Mouse (Mus musculus) hindbrain, embryonic 10.5 days (tissue): ENCODE data around the gene Irak3. TPM values are rescaled to one million over a fixed set of nuclear protein-coding genes. Genes with fewer than 3 reads are reported as not detected.

Experiments
- DNase-seq: peaks from one replicate; pipeline ENCODE4 v3.0.0-alpha.2; 2017; ENCODE audit warnings: low spot score
- H3K27ac ChIP-seq: fragments of 300-500 bp; sonication (generic); 2 replicates; pipeline ENCODE4 v1.5.1; 2016; ENCODE audit warnings: mild to moderate bottlenecking, moderate library complexity
- H3K27me3 ChIP-seq: fragments of 300-500 bp; sonication (generic); 2 replicates; pipeline ENCODE4 v1.6.1; 2016; ENCODE audit warnings: mild to moderate bottlenecking; ENCODE audit not compliant: poor library complexity, insufficient read depth, severe bottlenecking
- H3K36me3 ChIP-seq: fragments of 300-500 bp; sonication (generic); 2 replicates; pipeline ENCODE4 v1.6.1; 2016; ENCODE audit warnings: mild to moderate bottlenecking, moderate library complexity
- H3K4me1 ChIP-seq: fragments of 300-500 bp; sonication (generic); replicated peaks from 2 replicates; pipeline ENCODE4 v1.6.1; 2016; ENCODE audit warnings: mild to moderate bottlenecking
- H3K4me3 ChIP-seq: fragments of 300-500 bp; sonication (generic); 2 replicates; pipeline ENCODE4 v1.5.1; 2016; ENCODE audit warnings: mild to moderate bottlenecking, moderate library complexity
- H3K9me3 ChIP-seq: fragments of 300-500 bp; sonication (generic); 2 replicates; pipeline ENCODE4 v1.6.1; 2016; ENCODE audit warnings: mild to moderate bottlenecking, moderate library complexity
- WGBS: fragments of 180-500 bp; shearing (Covaris S2); methylation state at CpG from one replicate; pipeline ENCODE4 v1.1.7; 2016; 5-methylcytosine and 5-hydroxymethylcytosine counted together
- polyA plus RNA-seq: library from polyadenylated mRNA; unstranded; fragments of >200 nt; fragmentation: Nextera tagmentation; extraction: Ambion mirVana; gene quantifications from 2 replicates; pipeline ENCODE4 v1.2.1, GENCODE M21; 2016

Gene Irak3
- polyA plus RNA-seq, 1 experiment from 2014 or later = 0.99 TPM

GRCm38 (mm10) chr10:120097564-120097963 is 104.4 kb downstream of the Irak3 start:
- DNase-seq = no peak
- 92% methylated on average over 5 of the region's 5 CpGs for WGBS
- H3K36me3 ChIP-seq = peaks cover 65% of the 10 kb centered on the region

GRCm38 (mm10) chr10:120095716-120096115 is 106.2 kb downstream of the Irak3 start:
- no peak for DNase-seq
- Histone ChIP-seq H3K9me3 (no peaks in the 10 kb centered on the region), H3K36me3 (peaks cover 78% of the 10 kb centered on the region), H3K27me3 (no peaks in the 10 kb centered on the region), H3K4me1 (no peaks in the 10 kb centered on the region), H3K27ac (no peak overlapping the region), H3K4me3 (no peak overlapping the region)
- WGBS = 96% methylated on average over 5 of the region's 5 CpGs

More at GRCm38 (mm10) chr10:120097564-120097963, 104.4 kb downstream of the Irak3 start:
- Histone ChIP-seq H3K27me3 (no peaks in the 10 kb centered on the region), H3K9me3 (no peaks in the 10 kb centered on the region), H3K4me3 (no peak overlapping the region), H3K4me1 (no peaks in the 10 kb centered on the region), H3K27ac (no peak overlapping the region)

GRCm38 (mm10) chr10:120095136-120095535 is 106.8 kb downstream of the Irak3 start:
- no peaks in the 10 kb centered on the region for H3K27me3 ChIP-seq
- no peak overlapping the region for H3K27ac ChIP-seq
- 94% methylated on average over 9 of the region's 9 CpGs for WGBS
- no peak for DNase-seq
- H3K4me3 ChIP-seq = no peak overlapping the region
- no peaks in the 10 kb centered on the region for H3K9me3 ChIP-seq
- H3K36me3 ChIP-seq = peaks cover 72% of the 10 kb centered on the region
- H3K4me1 ChIP-seq = no peaks in the 10 kb centered on the region

GRCm38 (mm10) chr10:120092548-120092947 is 109.4 kb downstream of the Irak3 start:
- 90% methylated on average over 12 of the region's 12 CpGs for WGBS

More at GRCm38 (mm10) chr10:120092548-120092947, 109.4 kb downstream of the Irak3 start:
- Histone ChIP-seq H3K4me1 (no peaks in the 10 kb centered on the region), H3K9me3 (no peaks in the 10 kb centered on the region; the same call in 1 of the 2 replicates), H3K4me3 (no peak overlapping the region), H3K27ac (no peak overlapping the region), H3K36me3 (peaks cover 82% of the 10 kb centered on the region), H3K27me3 (no peaks in the 10 kb centered on the region)
- no peak for DNase-seq

Other genes with a start within 250 kb of the Irak3 start
- 4.1 and 6.1 TPM in 2 replicates for gene Helb, start 89.1 kb downstream of the Irak3 start, polyA plus RNA-seq
- gene Tmbim4, start 540 bp downstream of the Irak3 start, polyA plus RNA-seq = 93.9 and 95.2 TPM in 2 replicates
- 50.5 and 64.5 TPM in 2 replicates for gene Llph, start 24.9 kb upstream of the Irak3 start, polyA plus RNA-seq